Mouse (Mus musculus) cortical plate, adult 2 months (tissue): Measurements from ENCODE around the gene Sap18.

ENCODE experiments used
- CTCF ChIP-seq: fragments of 200-500 bp; IDR thresholded peaks from 2 replicates; pipeline ENCODE4 v1.5.1; 2011; ENCODE audit warnings: mild to moderate bottlenecking, control low read depth, low read length; ENCODE audit not compliant: insufficient read depth; ENCODE audit errors: extremely low read depth
- POLR2A ChIP-seq: fragments of 200-500 bp; IDR thresholded peaks from 2 replicates; pipeline ENCODE4 v1.6.1; 2011; ENCODE audit warnings: mild to moderate bottlenecking, low read length, control low read depth; ENCODE audit not compliant: insufficient read depth; ENCODE audit errors: extremely low read depth

DNA sequence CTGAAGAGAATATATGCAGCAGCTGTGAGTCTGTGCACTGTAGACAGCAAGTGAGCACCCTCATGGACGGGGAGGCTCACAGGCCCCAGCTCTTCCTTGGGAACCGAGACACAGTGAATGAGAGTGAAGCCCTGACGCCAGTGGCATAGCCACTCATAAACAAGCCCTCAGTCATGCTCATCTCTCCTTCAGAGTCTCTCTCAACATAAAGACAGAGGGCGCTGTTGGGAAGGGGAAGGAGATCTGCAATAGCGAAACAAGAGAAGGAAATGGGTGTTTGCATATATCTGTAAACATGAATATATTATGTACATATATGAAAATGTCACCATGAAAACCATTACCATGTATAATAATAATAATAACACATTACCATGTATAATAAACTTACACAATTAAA, 10.6 kb downstream of the Sap18 start:
- TF ChIP-seq POLR2A: no peak
- peak; percentile 42; the same call in 1 of the 2 replicates for TF ChIP-seq CTCF
